Mouse (Mus musculus) liver, postnatal 0 days (tissue): ENCODE data around the gene Sdk1.

Experiments
- CTCF ChIP-seq: sonication (generic); IDR thresholded peaks from 2 replicates; pipeline ENCODE4 v1.5.1; 2016; ENCODE audit warnings: antibody characterized with exemption, low read depth
- EP300 ChIP-seq: IDR thresholded peaks from 2 replicates; pipeline ENCODE4 v1.6.1; 2016; ENCODE audit warnings: antibody characterized with exemption, low read depth, mild to moderate bottlenecking

DNA sequence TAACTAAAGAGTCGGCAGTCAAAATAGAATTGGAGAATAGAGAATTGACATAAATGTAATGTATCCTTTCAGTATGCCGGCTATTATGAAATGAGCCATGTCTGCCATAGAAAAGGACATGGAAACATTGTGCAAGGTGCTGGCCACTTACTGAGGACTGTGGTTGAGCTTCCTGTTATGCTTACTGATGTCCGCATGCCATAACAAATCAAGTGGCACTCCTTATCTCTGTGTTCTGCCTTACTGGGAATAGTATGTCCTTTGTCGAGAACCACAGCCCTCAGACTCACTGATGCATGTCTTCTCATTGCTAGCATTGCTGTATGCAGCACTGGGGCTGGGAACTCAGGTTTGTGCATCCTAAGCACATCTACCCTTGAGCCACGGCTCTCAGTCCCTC, 541.0 kb downstream of the Sdk1 start:
- TF ChIP-seq CTCF (no peak), EP300 (no peak)
